Mouse (Mus musculus): ENCODE data around the gene Gm5678. TPM values are rescaled to one million over a fixed set of nuclear protein-coding genes. Genes with fewer than 3 reads are reported as not detected.

Gene Gm5678
- not detected in 2 replicates for polyA plus RNA-seq (2012; rRNA removed)

- TF ChIP-seq POLR2A (IDR thresholded peaks at IDR 0.05; ENCODE audit: borderline replicate concordance, extremely low read depth, low read depth, low read length) (no peak), CTCF (IDR thresholded peaks at IDR 0.05; ENCODE audit: insufficient read depth, low read length) (no peak)
- 78% methylated on average over 23 of the region's 23 CpGs for WGBS
- H3K4me1 ChIP-seq (ENCODE audit: control insufficient read depth, insufficient read depth, low read length), result no peaks in the 10 kb centered on the region
- DNase-seq, result no peak
- no peak within 1 kb of the TSS for H3K4me3 ChIP-seq (replicated peaks; ENCODE audit: extremely low read depth, low read depth, low read length)
These were observed at the start of gene Gm5678 for GRCm38 (mm10) chr16:93627761-93628400. Gene Gm5678 (plus strand): TSS chr16:93628097.

GRCm38 (mm10) chr16:93578346-93579005, 49.4 kb upstream of the Gm5678 start:
- Histone ChIP-seq H3K4me1 (ENCODE audit: control insufficient read depth, insufficient read depth, low read length) (no peaks in the 10 kb centered on the region), H3K4me3 (replicated peaks; ENCODE audit: extremely low read depth, low read depth, low read length) (no peak overlapping the region)
- no peak for TF ChIP-seq POLR2A (IDR thresholded peaks at IDR 0.05; ENCODE audit: borderline replicate concordance, extremely low read depth, low read depth, low read length)
- no peak for TF ChIP-seq CTCF (IDR thresholded peaks at IDR 0.05; ENCODE audit: insufficient read depth, low read length)
- whole genome bisulfite sequencing, result 83% methylated on average over 8 of the region's 8 CpGs
- DNase-seq, result no peak

GRCm38 (mm10) chr16:93581125-93581524, 46.8 kb upstream of the Gm5678 start:
- WGBS, result 40% methylated on average over 6 of the region's 6 CpGs
- TF ChIP-seq POLR2A (IDR thresholded peaks at IDR 0.05; ENCODE audit: borderline replicate concordance, extremely low read depth, low read depth, low read length), result no peak
- TF ChIP-seq CTCF (IDR thresholded peaks at IDR 0.05; ENCODE audit: insufficient read depth, low read length), result no peak
- H3K4me3 ChIP-seq (replicated peaks; ENCODE audit: extremely low read depth, low read depth, low read length), result no peak overlapping the region
- H3K4me1 ChIP-seq (ENCODE audit: control insufficient read depth, insufficient read depth, low read length), result no peaks in the 10 kb centered on the region
- no peak for DNase-seq

GRCm38 (mm10) chr16:93584976-93585702, 42.8 kb upstream of the Gm5678 start:
- TF ChIP-seq CTCF (IDR thresholded peaks at IDR 0.05; ENCODE audit: insufficient read depth, low read length) (no peak), POLR2A (IDR thresholded peaks at IDR 0.05; ENCODE audit: borderline replicate concordance, extremely low read depth, low read depth, low read length) (no peak)
- H3K4me1 ChIP-seq (ENCODE audit: control insufficient read depth, insufficient read depth, low read length), result no peaks in the 10 kb centered on the region
- no peak for DNase-seq
- 75% methylated on average over 24 of the region's 24 CpGs for WGBS
- no peak overlapping the region for H3K4me3 ChIP-seq (replicated peaks; ENCODE audit: extremely low read depth, low read depth, low read length)

GRCm38 (mm10) chr16:93585703-93586205, 42.1 kb upstream of the Gm5678 start:
- Histone ChIP-seq H3K4me3 (replicated peaks; ENCODE audit: extremely low read depth, low read depth, low read length) (no peak overlapping the region), H3K4me1 (ENCODE audit: control insufficient read depth, insufficient read depth, low read length) (no peaks in the 10 kb centered on the region)
- DNase-seq, result no peak
- TF ChIP-seq POLR2A (IDR thresholded peaks at IDR 0.05; ENCODE audit: borderline replicate concordance, extremely low read depth, low read depth, low read length) (no peak), CTCF (IDR thresholded peaks at IDR 0.05; ENCODE audit: insufficient read depth, low read length) (no peak)
- 74% methylated on average over 9 of the region's 9 CpGs for whole genome bisulfite sequencing

DNA sequence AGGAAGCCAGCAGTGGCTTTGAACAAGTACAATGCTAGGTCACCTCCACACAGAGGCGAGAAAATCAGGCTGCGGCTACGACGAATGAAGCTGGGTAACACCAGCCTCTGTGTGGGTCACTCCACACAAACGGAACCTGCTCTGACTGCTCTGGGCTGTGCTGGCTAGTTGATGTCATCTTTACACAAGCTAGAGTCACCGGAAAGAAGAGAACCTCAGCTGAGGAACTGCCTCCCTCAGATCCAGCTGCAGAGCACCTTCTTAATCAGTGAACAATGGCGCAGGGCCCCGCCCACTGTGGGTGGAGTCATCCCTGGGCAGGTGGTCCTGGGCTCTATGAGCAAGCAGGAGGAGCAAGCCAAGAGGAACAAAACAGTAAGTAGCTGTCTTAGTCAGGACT, 41.5 kb upstream of the Gm5678 start:
- Histone ChIP-seq H3K4me1 (ENCODE audit: control insufficient read depth, insufficient read depth, low read length) (no peaks in the 10 kb centered on the region), H3K4me3 (replicated peaks; ENCODE audit: extremely low read depth, low read depth, low read length) (no peak overlapping the region)
- TF ChIP-seq POLR2A (IDR thresholded peaks at IDR 0.05; ENCODE audit: borderline replicate concordance, extremely low read depth, low read depth, low read length) (no peak), CTCF (IDR thresholded peaks at IDR 0.05; ENCODE audit: insufficient read depth, low read length) (no peak)
- 67% methylated on average over 8 of the region's 8 CpGs for WGBS
- no peak for DNase-seq

- Histone ChIP-seq H3K4me1 (ENCODE audit: control insufficient read depth, insufficient read depth, low read length) (no peaks in the 10 kb centered on the region), H3K4me3 (replicated peaks; ENCODE audit: extremely low read depth, low read depth, low read length) (no peak overlapping the region)
- DNase-seq, result no peak
- TF ChIP-seq CTCF (IDR thresholded peaks at IDR 0.05; ENCODE audit: insufficient read depth, low read length), result no peak
- TF ChIP-seq POLR2A (IDR thresholded peaks at IDR 0.05; ENCODE audit: borderline replicate concordance, extremely low read depth, low read depth, low read length), result no peak
- WGBS, result 63% methylated on average over 4 of the region's 4 CpGs
These were observed 39.6 kb upstream of the Gm5678 start for GRCm38 (mm10) chr16:93588281-93588680.

DNA sequence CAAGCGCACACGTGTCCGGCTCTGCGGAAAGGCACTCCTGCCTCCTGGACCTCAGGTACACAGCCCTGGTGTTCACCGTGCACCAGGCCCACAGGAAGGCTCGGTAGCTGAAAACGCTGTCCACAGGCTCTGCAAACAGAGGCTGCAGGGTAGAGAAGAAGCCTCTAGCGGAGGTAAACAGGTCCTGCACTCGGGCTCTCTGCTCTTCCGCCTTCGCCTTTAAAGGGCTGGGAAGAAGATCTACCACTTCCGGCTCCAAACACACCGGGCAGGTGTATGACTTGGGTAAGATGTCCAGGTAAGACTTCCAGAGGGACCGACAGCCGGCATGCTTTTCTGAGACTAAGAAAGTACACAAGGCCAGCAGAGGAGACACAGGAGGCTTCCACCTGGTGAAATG, 37.0 kb upstream of the Gm5678 start:
- DNase-seq, result no peak
- TF ChIP-seq POLR2A (IDR thresholded peaks at IDR 0.05; ENCODE audit: borderline replicate concordance, extremely low read depth, low read depth, low read length) (no peak), CTCF (IDR thresholded peaks at IDR 0.05; ENCODE audit: insufficient read depth, low read length) (no peak)
- no peaks in the 10 kb centered on the region for H3K4me1 ChIP-seq (ENCODE audit: control insufficient read depth, insufficient read depth, low read length)
- 88% methylated on average over 15 of the region's 15 CpGs for WGBS
- H3K4me3 ChIP-seq (replicated peaks; ENCODE audit: extremely low read depth, low read depth, low read length), result no peak overlapping the region

All from lung, adult 2 months (tissue).